Mouse (Mus musculus) adrenal gland, postnatal 10 days (tissue): Measurements from ENCODE around the gene Slc7a7. TPM values are rescaled to one million over a fixed set of nuclear protein-coding genes. Genes with fewer than 3 reads are reported as not detected.

Experiments
- DNase-seq: peaks from one replicate; pipeline ENCODE4 v3.0.0; 2021; ENCODE audit warnings: mixed read lengths
- total RNA-seq, 2 experiments: library from RNA; stranded (reverse); gene quantifications; 2 replicates each; pipeline ENCODE4 v1.2.3; 2021

Gene Slc7a7
- total RNA-seq, 2 experiments from 2014 or later = 6.2 to 7.9 TPM

- peak; percentile 73 for DNase-seq
These were observed 15.6 kb upstream of the Slc7a7 start for GRCm38 (mm10) chr14:54432837-54433830.

DNA sequence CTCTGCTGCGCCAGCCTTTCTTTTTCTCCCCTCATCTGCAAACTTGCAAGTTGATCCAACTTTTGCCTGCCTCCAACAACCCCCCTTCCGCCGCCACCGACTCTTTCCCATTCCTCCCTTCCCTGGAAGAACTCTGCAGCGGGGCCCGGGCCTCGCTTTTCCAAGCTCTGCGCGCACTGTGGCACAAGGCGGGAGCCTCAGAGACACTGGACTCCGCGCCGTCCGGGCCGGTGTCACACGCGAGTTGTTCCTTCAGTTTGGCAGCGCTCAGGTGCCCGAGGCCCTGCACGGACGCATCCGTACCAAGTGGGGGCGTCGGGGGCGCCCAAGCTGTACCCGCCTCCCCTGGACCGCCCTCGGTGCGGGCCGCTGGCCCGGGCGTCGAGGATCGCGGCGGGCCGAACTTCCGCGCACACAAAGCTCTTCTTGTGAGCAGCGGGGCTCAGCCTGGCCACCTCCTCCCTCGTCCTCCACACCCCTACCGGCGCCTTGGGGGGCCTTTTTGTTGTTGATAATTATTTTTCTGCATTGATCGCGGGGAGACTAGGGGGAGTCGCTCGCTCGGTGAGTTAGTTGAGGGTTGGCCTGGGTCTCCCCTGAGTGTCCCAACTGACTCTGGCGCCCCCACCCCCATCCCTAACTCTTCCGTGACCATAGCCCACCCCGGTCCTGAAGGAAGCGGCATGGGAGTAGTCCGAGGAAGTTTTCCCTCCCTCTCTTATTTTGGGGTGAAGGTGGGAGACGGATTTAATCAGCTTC, 14.7 kb upstream of the Slc7a7 start:
- peak; percentile 68 for DNase-seq

- DNase-seq = peak; percentile 86
These were observed 13.9 kb upstream of the Slc7a7 start, which contains the start of gene Mmp14 for GRCm38 (mm10) chr14:54431334-54432077. Mmp14 (plus strand) TSS chr14:54431612.

GRCm38 (mm10) chr14:54430406-54431145, 13.0 kb upstream of the Slc7a7 start:
- DNase-seq = peak; percentile 49

- peak; percentile 38 for DNase-seq
These were observed 11.9 kb upstream of the Slc7a7 start for GRCm38 (mm10) chr14:54429332-54430093.

DNA sequence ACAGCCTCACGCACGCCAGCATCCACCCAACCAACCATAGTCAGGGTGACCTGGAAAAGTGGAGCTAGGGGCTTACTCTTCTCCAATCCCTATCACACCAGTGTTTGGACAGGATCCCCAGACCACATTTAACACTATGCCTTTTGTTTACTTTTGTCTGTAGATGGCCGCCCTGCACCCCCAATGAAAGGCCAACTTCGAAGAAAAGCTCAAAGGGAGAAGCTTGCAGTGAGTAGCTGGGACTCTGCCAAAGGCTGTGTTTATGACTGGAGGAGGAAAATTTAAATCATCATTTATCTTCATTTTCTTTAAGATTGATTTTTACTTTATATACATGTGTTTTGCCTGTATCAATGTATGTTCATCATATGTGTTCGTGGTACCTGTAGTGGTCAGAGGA, 10.8 kb upstream of the Slc7a7 start:
- no peak for DNase-seq

DNA sequence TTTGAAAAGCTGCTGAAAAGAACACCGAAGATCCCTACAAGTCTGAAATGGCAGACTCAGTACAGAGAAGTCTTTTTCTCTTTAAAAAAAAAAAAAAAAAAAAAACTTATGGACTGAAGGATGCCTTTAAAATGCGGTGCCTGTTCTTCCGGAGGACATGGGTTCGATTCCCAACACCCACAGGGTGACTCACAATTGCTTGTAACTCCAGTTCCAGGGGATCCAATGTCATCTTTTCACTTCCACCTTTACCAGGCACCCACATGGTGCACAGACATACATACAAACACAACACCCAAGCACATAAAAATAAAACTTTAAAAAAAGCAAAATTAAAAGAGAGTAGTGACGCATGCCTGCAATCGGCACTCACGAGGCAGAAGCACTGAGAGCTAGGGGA, 10.1 kb upstream of the Slc7a7 start:
- no peak for DNase-seq

DNA sequence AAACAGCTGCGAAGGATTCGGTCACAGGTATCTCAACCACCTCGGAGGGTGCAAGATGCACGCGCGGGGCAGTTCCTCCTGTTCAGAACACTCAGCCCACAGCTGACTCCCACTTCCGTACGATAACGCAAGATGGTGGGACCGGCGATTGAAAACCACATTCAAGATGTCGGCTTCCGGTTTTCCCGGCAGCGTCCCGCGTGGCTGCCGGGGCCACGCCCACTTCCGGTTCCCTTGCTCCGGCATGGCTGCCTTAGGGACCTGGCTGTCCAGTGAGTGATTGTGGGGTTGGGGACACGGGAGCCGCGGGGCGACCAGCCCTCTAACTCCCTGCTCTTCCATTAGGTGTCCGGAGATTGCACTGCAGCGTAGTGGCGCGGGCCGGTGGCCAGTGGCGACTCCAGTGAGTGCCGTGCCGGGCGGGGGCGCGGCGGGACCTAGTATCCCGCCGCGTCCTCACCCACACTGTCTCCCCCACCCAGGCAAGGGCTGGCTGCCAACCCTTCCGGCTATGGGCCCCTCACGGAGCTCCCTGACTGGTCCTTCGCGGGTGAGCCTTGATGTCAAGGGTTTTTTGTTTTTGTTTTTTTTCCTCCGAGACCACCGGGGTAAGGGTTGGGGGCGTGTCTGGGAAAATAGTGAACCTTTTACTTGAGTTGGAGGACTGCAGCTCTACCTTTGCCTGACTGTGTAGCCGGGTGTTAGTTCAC, 9.3 kb upstream of the Slc7a7 start, which contains the start of gene Mrpl52:
TSS of gene Mrpl52 (plus strand) at position 221 of the 710 bp plus-strand sequence.
- DNase-seq = peak; percentile 95

DNA sequence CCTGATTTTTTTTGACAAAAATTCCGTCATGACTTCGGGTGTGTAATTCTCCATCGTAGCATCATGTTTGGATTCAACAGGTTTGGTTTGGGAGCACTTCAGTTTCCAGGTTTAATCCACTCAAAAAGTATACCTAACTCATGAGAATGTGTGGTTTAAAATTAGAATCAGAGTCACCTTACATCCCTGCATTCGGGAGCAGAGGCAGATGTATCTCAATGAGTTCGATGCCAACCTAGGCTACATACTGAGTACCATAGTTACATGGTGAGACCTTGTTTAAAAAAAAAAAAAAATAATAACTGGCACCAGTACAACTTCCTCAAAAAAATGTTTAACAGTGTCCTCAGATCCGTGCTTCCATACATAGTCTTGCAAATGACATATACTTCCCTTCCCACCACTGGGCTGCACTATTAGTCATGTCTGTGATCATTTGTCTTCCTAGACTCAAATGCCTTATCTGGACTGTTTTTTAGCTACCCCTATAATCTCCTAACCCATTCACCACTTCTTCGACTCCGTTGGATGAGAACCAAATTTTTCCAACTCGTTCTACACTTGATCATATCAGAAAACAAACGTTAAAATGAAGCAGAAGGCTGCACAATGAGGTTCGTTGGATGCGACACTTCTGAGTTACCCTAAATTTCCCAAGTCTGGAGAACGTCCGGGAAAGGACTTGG, 8.6 kb upstream of the Slc7a7 start:
- no peak for DNase-seq

- DNase-seq = no peak
These were observed 8.0 kb upstream of the Slc7a7 start for GRCm38 (mm10) chr14:54425540-54425939.

GRCm38 (mm10) chr14:54424634-54425033, 7.1 kb upstream of the Slc7a7 start:
- DNase-seq = no peak

- no peak for DNase-seq
These were observed 5.8 kb upstream of the Slc7a7 start for GRCm38 (mm10) chr14:54423406-54423805.

DNA sequence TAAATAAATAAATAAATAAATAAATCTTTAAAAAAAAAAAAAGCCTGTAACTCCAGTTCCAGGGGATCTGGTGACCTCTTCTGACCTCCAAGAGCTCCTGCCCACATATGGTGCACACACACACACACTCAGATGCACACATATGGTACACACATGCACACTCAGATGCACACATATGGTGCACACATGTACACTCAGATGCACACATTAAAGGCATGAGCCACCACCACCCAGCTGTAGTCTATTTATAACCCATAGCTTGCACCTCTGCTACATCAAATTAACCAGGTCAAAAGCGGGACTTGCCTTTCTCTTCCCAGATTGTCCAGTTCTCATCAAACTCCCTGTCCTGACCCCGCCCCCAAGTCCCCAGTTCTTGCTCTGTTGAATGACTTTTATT, 3.4 kb upstream of the Slc7a7 start:
- no peak for DNase-seq

DNA sequence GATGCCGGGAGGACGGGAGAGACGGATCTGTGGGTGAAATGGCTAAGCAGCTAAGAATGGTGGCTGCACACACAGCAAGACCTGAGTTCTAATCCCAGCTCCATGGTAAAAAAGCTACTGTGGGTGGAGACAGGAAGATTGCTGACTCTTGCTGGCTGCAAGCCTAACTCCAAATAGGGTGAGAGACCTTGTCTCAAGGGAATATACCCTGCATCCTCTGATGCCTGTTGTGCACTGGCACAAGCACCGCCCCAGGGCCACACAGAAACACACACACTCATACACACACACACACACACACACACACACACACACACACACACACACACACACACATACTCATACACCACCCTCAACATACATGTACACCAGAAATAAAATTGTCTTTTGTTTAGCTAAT, 750 bp downstream of the Slc7a7 start:
- no peak for DNase-seq

DNA sequence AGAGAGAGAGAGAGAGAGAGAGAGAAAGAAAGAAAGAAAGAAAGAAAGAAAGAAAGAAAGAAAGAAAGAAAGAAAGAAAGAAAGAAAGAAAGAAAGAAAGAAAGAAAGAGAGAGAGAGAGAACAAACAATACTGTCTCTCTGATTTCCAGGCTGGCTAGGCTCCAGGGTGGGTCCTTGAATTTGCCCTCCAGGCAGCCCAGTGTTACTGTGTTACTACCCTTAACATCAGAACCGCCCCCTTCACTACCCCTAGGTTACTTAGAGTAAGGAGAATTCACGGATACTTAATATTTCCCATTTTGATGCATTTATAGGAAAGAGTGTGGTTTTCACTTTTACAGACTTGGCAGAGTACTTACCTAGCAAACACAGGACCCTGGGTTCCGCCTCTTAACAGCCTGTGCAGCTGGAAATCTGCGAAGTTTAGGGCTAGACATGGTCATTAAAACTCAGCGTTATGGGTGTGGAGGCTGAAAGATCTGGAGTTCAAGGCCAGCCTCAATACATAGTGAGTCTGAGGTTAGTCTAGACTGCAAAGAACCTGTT, 1.3 kb downstream of the Slc7a7 start:
- DNase-seq = no peak

DNA sequence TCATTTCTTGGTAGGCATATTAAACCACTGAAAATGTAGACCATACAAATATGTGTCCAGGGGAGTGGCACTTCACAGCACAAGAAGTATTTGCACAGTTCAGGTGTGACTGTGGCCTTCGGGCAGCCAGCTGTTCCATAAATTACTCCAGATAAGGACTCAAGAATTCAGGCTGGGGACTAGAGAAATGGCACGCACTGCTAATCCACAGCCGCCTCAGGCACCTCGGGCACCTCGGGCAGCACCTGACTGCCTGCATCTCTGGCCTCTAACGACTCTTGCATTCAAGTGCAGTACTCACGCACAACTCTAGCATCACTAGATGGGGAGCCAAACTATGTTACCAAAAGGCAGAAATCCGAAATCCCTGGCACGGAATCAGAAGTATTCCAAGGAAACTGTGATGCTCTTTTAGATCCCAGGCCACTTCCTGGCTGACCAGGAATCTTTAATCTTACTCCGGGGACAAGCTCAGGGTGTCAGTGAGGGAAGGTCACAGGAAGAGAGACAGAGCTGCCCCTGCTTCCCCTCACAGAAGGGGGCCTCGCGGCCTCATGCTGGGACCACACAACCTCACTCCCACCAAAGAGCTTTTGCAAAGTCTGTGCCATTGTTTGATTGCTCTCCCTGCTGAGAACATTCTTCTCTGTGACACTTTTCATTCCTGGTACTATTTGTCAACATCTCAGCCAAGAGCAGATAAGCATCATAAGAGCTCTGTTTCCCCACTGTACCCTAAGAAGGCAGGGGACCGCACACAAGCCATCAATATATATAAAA, 2.1 kb downstream of the Slc7a7 start:
- DNase-seq = no peak

GRCm38 (mm10) chr14:54413877-54414700, 3.5 kb downstream of the Slc7a7 start:
- peak; percentile 58 for DNase-seq
